Mouse (Mus musculus) olfactory bulb, adult 2 months (tissue): ENCODE measurements around the gene Src. TPM values are rescaled to one million over a fixed set of nuclear protein-coding genes. Genes with fewer than 3 reads are reported as not detected.

Experiments
- H3K27ac ChIP-seq: fragments of 200-500 bp; 2 replicates; pipeline ENCODE4 v1.5.1; 2012; ENCODE audit warnings: low read depth, low read length; ENCODE audit not compliant: insufficient read depth
- H3K4me1 ChIP-seq: fragments of 200-500 bp; 2 replicates; pipeline ENCODE4 v1.6.1; 2012; ENCODE audit warnings: low read length; ENCODE audit not compliant: control insufficient read depth, insufficient read depth
- H3K4me3 ChIP-seq: fragments of 200-500 bp; 2 replicates; pipeline ENCODE4 v1.5.1; 2012; ENCODE audit warnings: mild to moderate bottlenecking, low read depth, low read length, moderate library complexity; ENCODE audit not compliant: insufficient read depth
- CTCF ChIP-seq: fragments of 200-500 bp; IDR thresholded peaks from 2 replicates; pipeline ENCODE4 v1.5.1; 2012; ENCODE audit warnings: low read depth, mild to moderate bottlenecking, low read length, moderate library complexity; ENCODE audit not compliant: insufficient read depth
- POLR2A ChIP-seq: fragments of 200-500 bp; IDR thresholded peaks from 2 replicates; pipeline ENCODE4 v1.6.1; 2012; ENCODE audit warnings: mild to moderate bottlenecking, low read depth, low read length, moderate library complexity; ENCODE audit not compliant: insufficient read depth
- WGBS: fragments of 180-500 bp; shearing (Covaris S2); methylation state at CpG from one replicate; pipeline ENCODE4 v1.1.7; 2018; 5-methylcytosine and 5-hydroxymethylcytosine counted together
- polyA plus RNA-seq: library from polyadenylated mRNA; stranded (reverse); fragments of >200 nt; gene quantifications from 2 replicates; pipeline ENCODE4 v1.2.4, GENCODE M21; 2012; ENCODE audit warnings: low replicate concordance; ENCODE audit not compliant: missing spikeins, insufficient read depth, insufficient read length

The Src gene
- polyA plus RNA-seq, 1 experiment, result not detected

DNA sequence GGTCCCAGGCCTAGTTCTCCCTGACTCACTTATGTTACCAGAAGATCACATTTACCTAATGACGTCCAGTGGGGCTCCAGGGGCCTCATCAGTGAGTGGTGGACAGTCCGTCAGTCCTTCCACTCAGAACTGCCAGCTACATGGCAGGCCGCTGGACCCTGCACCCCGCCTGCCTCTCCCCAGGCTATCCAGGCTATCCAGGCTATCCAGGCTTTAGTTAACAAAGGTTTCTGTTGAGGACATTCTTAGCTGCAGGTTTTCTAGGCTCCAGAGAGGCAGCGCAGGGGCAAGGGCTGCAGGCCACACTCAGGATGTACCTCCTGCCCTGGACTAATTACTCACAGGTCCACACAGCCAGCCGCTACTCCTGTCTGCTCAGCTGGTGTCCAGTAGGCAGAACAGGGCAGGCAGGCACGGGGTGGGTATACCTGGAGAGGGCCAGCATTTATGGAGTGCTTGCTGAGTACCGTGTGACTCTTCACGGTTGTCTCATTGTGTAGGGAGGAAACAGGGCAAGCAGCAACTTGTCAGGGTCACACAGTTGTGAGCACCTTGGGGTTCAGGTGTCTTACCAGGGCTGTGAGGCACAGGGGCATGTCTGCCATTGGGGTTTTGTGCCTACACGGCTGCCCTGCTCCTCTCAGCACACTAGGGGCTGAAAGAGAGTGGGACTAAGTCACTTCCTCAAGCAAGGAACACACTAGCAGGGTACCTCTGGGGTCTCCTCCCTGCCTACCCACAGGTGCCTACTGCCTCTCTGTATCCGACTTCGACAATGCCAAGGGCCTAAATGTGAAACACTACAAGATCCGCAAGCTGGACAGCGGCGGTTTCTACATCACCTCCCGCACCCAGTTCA lies 45.9 kb downstream of the Src start:
- 40% methylated on average over 16 of the region's 16 CpGs for WGBS
- H3K27ac ChIP-seq, result peak overlapping the region; percentile 57; the same call in 1 of the 2 replicates
- H3K4me1 ChIP-seq, result peaks cover 50% of the 10 kb centered on the region
- no peak overlapping the region for H3K4me3 ChIP-seq
- TF ChIP-seq POLR2A (no peak), CTCF (no peak)

DNA sequence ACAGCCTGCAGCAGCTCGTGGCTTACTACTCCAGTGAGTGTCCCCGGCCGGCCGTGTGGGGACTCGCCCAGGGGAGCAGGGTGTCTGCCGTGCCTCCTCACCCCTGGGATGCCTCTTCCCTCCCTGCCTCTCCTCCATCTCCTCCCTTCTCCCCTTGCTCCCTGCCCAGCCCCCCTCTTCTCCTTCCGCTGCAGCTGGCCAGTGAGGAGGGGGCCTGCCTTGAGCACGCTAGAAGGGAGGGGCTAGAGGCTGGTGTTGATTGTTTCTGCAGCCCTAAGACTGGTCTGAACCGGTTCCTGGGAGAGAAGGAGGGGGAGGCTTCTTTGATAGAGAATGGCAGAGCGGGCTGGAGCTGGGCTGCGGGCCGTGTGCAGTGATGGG lies 46.5 kb downstream of the Src start:
- WGBS, result 17% methylated on average over 12 of the region's 12 CpGs
- Histone ChIP-seq H3K4me1 (peaks cover 50% of the 10 kb centered on the region), H3K4me3 (no peak overlapping the region), H3K27ac (peak overlapping the region; percentile 49)
- TF ChIP-seq CTCF (no peak), POLR2A (no peak)

DNA sequence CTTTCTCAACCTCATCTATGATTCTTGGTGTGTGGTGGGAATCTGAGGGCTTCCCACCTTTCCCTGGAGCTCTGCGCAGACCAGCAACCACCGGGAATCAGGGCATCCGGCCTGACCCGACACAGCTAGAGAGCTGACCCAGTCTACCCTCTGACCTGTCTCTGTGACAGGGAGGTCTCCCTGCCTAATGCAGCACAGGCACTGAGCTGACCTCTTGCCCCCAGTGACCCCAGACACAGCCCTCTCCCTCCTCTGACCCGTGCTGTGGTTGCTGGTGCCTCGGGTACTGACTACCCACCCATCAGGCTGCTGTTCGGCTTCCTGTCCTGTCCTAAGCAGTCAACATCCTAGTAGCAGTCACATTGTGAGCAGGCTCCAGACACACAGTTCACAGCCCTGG lies 48.6 kb downstream of the Src start:
- Histone ChIP-seq H3K4me1 (peaks cover 60% of the 10 kb centered on the region), H3K4me3 (no peak overlapping the region), H3K27ac (no peak overlapping the region)
- TF ChIP-seq POLR2A (no peak), CTCF (no peak)
- 74% methylated on average over 7 of the region's 7 CpGs for WGBS

DNA sequence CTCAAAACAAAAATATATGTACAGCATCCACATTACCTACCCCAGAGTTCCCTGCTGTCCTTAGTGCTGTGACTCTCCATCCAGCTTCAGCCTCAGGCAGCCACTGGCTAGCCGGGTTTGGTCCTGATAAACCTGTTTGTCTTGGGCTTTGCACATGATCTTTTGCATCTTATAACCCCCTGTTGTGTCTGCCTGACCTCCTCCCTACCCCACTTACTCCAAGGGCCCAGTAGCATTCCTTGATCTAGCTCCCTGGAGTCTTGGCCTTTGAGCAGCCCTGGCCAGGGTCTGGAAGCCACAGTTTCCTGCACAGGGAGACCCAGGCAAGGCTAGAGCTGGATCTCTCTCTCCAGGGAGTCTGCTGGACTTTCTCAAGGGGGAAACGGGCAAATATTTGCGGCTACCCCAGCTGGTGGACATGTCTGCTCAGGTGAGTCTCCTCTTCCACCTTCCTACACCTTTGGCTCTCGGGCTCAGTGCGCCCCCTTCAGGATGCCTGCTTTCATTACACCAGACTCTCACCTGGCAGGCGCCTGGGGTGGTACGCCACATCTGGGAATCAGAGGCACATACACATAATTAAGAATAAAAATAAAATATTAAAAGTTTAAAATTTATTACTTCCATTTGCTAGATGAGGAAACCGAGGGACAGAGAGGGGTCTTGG lies 50.0 kb downstream of the Src start:
- TF ChIP-seq CTCF, result peak; percentile 54; the same call in 1 of the 2 replicates
- no peak for TF ChIP-seq POLR2A

DNA sequence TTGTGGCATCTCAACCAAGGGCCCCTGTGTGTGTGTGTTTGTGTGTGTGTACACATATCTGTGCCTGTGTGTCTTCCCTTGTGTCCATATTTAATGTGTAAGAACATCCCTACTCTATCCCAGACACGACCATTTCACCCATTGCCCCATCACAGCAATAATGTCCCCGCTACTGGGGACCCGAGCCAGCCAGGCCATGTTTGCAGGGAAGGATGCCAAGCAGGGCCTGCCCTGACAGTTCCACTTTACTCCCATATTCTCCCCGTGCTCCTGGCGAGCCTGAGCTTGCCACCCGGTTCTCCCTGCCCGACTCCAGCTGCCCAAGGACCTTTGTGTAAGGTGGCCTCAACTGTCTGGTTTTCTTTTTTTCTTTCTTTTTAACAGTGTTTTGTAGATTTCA lies 53.0 kb downstream of the Src start:
- H3K27ac ChIP-seq, result no peak overlapping the region
- H3K4me1 ChIP-seq, result peaks cover 38% of the 10 kb centered on the region
- WGBS, result 57% methylated on average over 7 of the region's 7 CpGs
- TF ChIP-seq POLR2A, result no peak
- TF ChIP-seq CTCF, result no peak
- no peak overlapping the region for H3K4me3 ChIP-seq

More for the DNA sequence above, 50.0 kb downstream of the Src start:
- WGBS, result 74% methylated on average over 8 of the region's 8 CpGs
- Histone ChIP-seq H3K27ac (no peak overlapping the region), H3K4me1 (peaks cover 48% of the 10 kb centered on the region), H3K4me3 (no peak overlapping the region)

DNA sequence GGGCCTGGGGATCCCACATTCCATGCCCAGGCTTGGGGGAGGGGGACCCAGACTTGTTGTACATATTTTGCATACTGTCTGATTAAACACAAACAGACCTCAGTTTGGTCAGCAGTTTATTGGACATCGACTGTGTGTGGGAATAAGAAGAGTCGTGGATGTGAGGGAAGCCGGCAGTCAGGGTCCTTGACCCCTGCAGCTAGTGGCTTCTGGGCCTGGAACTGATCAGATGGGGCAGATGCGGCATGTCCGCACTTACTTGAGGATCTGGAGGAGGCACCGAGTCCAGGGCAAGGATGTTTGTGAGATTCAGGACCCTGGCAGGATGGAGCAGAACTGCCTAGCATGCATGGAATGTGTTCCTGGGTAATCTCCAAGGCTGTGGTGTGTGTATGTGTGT lies 53.5 kb downstream of the Src start:
- WGBS, result 75% methylated on average over 6 of the region's 6 CpGs
- Histone ChIP-seq H3K4me1 (peaks cover 34% of the 10 kb centered on the region), H3K27ac (no peak overlapping the region), H3K4me3 (no peak overlapping the region)
- TF ChIP-seq CTCF (no peak), POLR2A (no peak)

DNA sequence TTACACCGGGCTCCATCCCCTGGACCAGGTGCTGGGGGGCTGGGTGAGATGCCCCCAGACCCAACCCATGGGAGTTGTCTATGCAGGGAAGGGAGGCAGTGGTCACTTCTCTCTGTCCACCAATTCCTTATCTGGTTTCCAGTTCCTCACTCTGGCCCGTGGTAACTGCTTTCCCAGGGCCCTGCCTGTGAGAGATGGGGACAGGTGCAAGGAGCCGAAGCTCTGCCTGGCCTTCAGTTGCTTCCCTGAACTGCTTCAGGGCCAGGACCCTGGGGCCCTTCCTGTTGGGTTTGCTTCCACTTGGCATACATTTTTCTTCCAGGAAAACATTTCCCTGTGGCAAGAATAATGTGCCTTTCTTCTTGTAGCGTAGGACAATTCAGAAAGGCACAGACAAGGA lies 54.2 kb downstream of the Src start:
- WGBS, result 75% methylated on average over 4 of the region's 4 CpGs
- Histone ChIP-seq H3K27ac (no peak overlapping the region), H3K4me3 (no peak overlapping the region), H3K4me1 (peaks cover 34% of the 10 kb centered on the region)
- TF ChIP-seq POLR2A, result no peak
- no peak for TF ChIP-seq CTCF

DNA sequence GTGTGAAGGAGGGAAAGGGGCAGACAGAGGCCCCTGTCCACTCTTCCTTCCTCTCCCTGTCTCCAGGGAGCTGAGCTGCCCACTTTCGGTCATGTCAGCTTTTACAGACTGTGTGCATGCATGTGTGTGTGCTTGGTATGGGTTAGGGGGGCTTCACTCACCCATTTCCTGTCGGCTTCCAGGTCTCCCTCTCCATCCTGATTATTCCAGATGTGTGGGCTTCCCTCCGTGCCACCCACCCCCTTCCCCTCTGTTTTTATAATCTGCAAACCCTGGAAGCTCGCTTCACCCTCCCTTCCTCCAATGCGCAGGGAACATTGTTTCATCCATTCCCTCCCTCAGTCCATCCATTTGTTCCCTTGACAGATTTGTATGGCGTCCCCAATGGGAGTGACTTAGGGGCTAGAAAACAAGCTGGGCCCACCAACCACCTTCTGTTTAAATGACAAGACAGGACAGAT lies 56.1 kb downstream of the Src start:
- Histone ChIP-seq H3K4me3 (no peak overlapping the region), H3K4me1 (peaks cover 48% of the 10 kb centered on the region), H3K27ac (no peak overlapping the region)
- TF ChIP-seq POLR2A (no peak), CTCF (no peak)
- 44% methylated on average over 6 of the region's 6 CpGs for WGBS
